Mouse (Mus musculus) heart, postnatal 0 days (tissue): ENCODE measurements around the gene Kctd21.

Experiments
- CTCF ChIP-seq: IDR thresholded peaks from 2 replicates; pipeline ENCODE4 v1.5.1; 2016; ENCODE audit warnings: antibody characterized with exemption, control low read depth, low read depth
- EP300 ChIP-seq: IDR thresholded peaks from 2 replicates; pipeline ENCODE4 v1.6.1; 2016; ENCODE audit warnings: antibody characterized with exemption, low read depth

GRCm38 (mm10) chr7:97387561-97388147, 55.5 kb downstream of the Kctd21 start:
- no peak for TF ChIP-seq CTCF
- no peak for TF ChIP-seq EP300
